Comparison of ENCODE assay signal across 8 mouse cellular contexts in the genomic region with DNA sequence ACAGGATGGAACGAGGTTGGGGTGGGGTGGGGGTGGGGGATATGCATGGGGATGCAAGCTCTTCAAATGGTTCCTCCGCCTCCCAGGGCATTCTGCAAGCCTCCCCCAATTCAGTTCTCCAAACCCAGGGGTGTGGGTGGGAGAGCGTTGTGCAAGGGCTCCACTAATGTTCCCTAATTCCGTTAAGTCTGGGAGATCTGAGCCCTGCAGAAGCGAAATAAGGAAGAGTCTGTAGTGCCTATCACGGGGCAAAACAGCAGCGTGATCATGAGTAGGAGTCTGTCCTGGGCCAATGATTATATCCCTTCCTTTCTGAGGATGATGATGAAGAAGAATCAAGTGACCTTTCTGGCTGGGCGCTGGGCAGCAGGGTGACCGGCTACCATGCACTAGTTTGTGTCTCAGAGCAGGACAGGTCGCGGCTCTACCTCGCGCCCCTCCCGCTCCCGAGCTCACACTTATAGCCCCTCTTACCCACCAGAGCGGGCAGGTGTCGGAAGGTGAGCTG. TPM values are rescaled to one million over a fixed set of nuclear protein-coding genes. Genes with fewer than 3 reads are reported as not detected.
DNase-seq lines count a peak whose midpoint lies in the region; ATAC-seq and TF ChIP-seq lines count a peak whose summit lies in the region.

No protein-coding gene starts in this region.

- under 1% methylated on average over 17 of the region's 17 CpGs for WGBS in neural tube, embryonic 11.5 days
- WGBS in heart, embryonic 12.5 days: under 1% methylated on average over 17 of the region's 17 CpGs
- WGBS in midbrain, embryonic 13.5 days: under 1% methylated on average over 17 of the region's 17 CpGs

- no peaks in the 10 kb centered on the region for H3K36me3 ChIP-seq in neural tube, embryonic 11.5 days (ENCODE audit: control insufficient read depth, insufficient read depth, low read length)
- H3K36me3 ChIP-seq in heart, embryonic 12.5 days: peaks cover 11% of the 10 kb centered on the region; the same call in 1 of the 2 replicates
- no peaks in the 10 kb centered on the region for H3K36me3 ChIP-seq in midbrain, embryonic 13.5 days

- DNase-seq in neural tube, embryonic 11.5 days (ENCODE audit: low spot score): no peak
- DNase-seq in neural tube, embryonic 10.5 days (ENCODE audit: extremely low spot score, low spot score): no peak
- DNase-seq in liver: peak; percentile 35
- no peak for DNase-seq in urinary bladder, postnatal 25 days (ENCODE audit: low spot score)
- no peak for DNase-seq in right cerebral cortex, postnatal 10 days (ENCODE audit: low spot score in 2 of 2)

- H3K9me3 ChIP-seq in neural tube, embryonic 11.5 days (ENCODE audit: control insufficient read depth, low read length): no peaks in the 10 kb centered on the region
- no peaks in the 10 kb centered on the region for H3K9me3 ChIP-seq in heart, embryonic 12.5 days (replicated peaks)
- no peaks in the 10 kb centered on the region for H3K9me3 ChIP-seq in midbrain, embryonic 13.5 days

- no peak for TF ChIP-seq POLR2A in cortical plate, adult 2 months (IDR thresholded peaks at IDR 0.05; ENCODE audit: extremely low read depth, insufficient read depth, low read length)

- H3K27me3 ChIP-seq in neural tube, embryonic 11.5 days (ENCODE audit: control insufficient read depth, insufficient read depth, low read length): 0 out of 2 replicates have a peak, but pooled peaks cover 4% of the 10 kb centered on the region
- no peaks in the 10 kb centered on the region for H3K27me3 ChIP-seq in heart, embryonic 12.5 days (replicated peaks)
- H3K27me3 ChIP-seq in midbrain, embryonic 13.5 days: peaks cover 74% of the 10 kb centered on the region

- peak overlapping the region; percentile 55 for H3K4me3 ChIP-seq in neural tube, embryonic 11.5 days (ENCODE audit: low read depth, low read length)
- H3K4me3 ChIP-seq in cortical plate, adult 2 months (ENCODE audit: insufficient read depth, low read length): peak overlapping the region; percentile 89
- peak overlapping the region; percentile 73 for H3K4me3 ChIP-seq in heart, embryonic 12.5 days
- H3K4me3 ChIP-seq in midbrain, embryonic 13.5 days (replicated peaks): peak overlapping the region; percentile 63

- TF ChIP-seq CTCF in cortical plate, adult 2 months (IDR thresholded peaks at IDR 0.05; ENCODE audit: extremely low read depth, insufficient read depth, low read length): no peak

- no peaks in the 10 kb centered on the region for H3K4me1 ChIP-seq in neural tube, embryonic 11.5 days (ENCODE audit: control insufficient read depth, insufficient read depth, low read length)
- H3K4me1 ChIP-seq in cortical plate, adult 2 months (ENCODE audit: control insufficient read depth, insufficient read depth, low read length): no peaks in the 10 kb centered on the region
- peaks cover 28% of the 10 kb centered on the region for H3K4me1 ChIP-seq in heart, embryonic 12.5 days (replicated peaks)
- H3K4me1 ChIP-seq in midbrain, embryonic 13.5 days (replicated peaks): peaks cover 11% of the 10 kb centered on the region

- peak overlapping the region; percentile 89 for H3K4me2 ChIP-seq in neural tube, embryonic 11.5 days (ENCODE audit: low read depth)
- peak overlapping the region; percentile 84 for H3K4me2 ChIP-seq in heart, embryonic 12.5 days
- H3K4me2 ChIP-seq in midbrain, embryonic 13.5 days (replicated peaks): peak overlapping the region; percentile 69

- peak overlapping the region; percentile 27 for H3K9ac ChIP-seq in neural tube, embryonic 11.5 days (ENCODE audit: low read length)
- H3K9ac ChIP-seq in heart, embryonic 12.5 days: peak overlapping the region; percentile 70
- H3K9ac ChIP-seq in midbrain, embryonic 13.5 days (replicated peaks): peak overlapping the region; percentile 73

- no peak overlapping the region for H3K27ac ChIP-seq in neural tube, embryonic 11.5 days (ENCODE audit: low read depth, low read length)
- H3K27ac ChIP-seq in cortical plate, adult 2 months (ENCODE audit: insufficient read depth, low read length): no peak overlapping the region
- peak overlapping the region; percentile 62; the same call in 1 of the 2 replicates for H3K27ac ChIP-seq in heart, embryonic 12.5 days (ENCODE audit: poor library complexity, severe bottlenecking)
- no peak overlapping the region for H3K27ac ChIP-seq in midbrain, embryonic 13.5 days

- no peak for ATAC-seq in neural tube, embryonic 11.5 days (ENCODE audit: insufficient read depth, low FRiP score, low TSS enrichment)
- peak; percentile 5; the same call in 1 of the 2 replicates for ATAC-seq in heart, embryonic 12.5 days (ENCODE audit: insufficient number of reproducible peaks, low FRiP score)
- peak; percentile 65 for ATAC-seq in midbrain, embryonic 13.5 days

RNA-seq across cellular contexts. Expression of gene Gas2l3, which starts 0.6 kb away (rescaled TPM):
- polyA plus RNA-seq in neural tube, embryonic 11.5 days (2014; fragmentation: Nextera tagmentation; extraction: Ambion mirVana): 7.4 and 8.0 TPM in 2 replicates
- 0.78 and 0.88 TPM in 2 replicates for polyA plus RNA-seq in cortical plate, adult 2 months (2012; rRNA removed)
- polyA plus RNA-seq in heart, embryonic 12.5 days (2016; fragmentation: Nextera tagmentation; extraction: Ambion mirVana): 27.4 and 28.1 TPM in 2 replicates
- 6.8 and 7.3 TPM in 2 replicates for polyA plus RNA-seq in midbrain, embryonic 13.5 days (2015; fragmentation: Nextera tagmentation; extraction: Ambion mirVana)
